Mouse (Mus musculus): ENCODE data around the gene Fopnl.

Gene Fopnl

DNA sequence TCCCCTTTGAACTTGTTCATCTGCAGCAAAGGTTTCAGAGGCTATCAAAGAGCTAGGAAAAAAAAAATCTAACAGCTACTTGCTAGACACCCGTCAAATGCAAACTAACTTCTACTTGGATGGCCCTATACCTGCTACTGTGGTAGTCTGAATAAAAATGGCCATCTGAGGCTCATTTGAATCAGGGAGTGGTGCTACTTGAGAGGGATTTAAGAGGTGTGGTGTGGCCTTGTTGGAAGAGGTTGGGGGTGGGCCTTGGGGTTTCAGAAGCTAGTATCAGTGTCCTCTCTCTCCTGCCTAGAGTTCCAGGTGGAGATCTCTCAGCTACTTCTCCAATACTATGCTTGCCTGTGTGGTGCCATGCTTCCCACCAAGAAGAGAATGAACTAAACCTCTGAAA lies 10.8 kb downstream of the Fopnl start:
- DNase-seq (ENCODE audit: low read depth), result no peak

DNA sequence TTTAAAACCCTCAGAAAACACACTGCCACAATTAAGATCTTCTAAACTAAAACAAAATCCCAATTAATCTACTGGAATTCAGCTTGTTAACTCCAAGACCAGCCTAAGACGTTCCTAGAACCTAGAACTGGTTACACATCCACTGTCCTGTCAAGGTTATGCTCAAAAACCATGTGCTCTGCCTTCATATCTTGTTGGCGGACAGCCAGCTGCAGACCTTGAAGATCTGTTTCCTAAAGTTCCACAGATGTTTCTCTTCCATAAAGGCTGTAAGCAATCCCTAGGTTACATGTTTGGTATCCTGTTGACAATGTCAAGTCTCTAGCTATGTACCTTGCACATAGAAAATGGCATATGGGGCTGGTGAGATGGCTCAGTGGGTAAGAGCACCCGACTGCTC lies 12.4 kb downstream of the Fopnl start:
- DNase-seq (ENCODE audit: low read depth), result no peak

DNA sequence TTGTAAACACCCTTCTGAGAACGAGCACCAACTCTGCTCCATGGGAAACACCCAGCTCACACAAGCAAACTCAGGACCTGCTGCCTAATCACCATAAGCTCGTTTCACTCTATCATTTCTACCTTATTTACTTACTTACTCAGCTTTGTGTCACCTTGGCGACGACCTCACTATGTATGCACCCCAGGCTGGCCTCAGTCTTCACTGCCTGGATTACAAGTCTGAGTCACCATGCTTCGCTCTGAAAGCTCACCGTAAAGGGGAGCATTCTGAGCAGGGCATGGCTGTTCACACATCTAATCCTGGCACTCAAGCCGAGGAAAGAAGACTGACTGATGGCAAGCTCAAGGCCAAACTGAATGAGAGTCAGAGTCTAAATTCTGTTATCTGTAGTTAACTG lies 13.5 kb downstream of the Fopnl start:
- no peak for DNase-seq (ENCODE audit: low read depth)

DNA sequence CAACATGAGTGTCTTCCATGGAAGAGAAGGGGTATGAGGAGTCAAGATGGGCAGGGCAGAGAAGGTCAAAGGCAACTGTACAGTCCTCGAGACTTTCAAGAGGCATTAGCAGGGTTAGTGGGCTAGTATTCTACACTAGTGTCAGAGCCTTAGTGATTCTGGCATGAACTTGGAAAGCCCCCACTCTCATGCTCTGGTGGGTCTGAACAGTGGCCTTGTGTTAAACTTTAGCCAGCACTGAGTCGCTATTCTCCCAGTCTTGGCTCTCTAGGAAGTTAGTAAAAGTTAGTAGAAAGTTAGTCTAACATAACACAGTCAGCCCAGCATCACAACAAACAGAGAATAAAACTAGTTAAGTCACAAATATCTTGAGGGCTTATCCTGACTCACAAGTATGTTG lies 14.1 kb downstream of the Fopnl start:
- DNase-seq (ENCODE audit: low read depth), result no peak

DNA sequence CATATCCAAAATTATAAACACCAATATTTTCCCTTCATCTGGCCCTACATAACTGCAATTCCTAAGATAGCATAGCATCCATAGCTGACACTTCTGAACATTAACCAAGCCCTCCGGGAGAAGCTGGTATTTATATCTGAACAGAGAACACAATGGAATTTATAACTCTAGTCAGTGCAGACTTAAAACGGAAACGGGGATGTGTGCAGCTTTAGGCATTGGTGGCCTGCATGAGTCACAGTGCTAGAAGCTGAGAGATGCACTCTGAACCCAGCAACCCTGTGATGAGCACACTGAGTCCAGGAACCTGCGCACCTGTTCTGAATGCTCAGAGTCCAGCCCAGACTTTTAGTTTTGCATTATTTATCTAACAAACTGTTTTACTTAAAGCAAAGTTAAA lies 18.7 kb downstream of the Fopnl start:
- no peak for DNase-seq (ENCODE audit: low read depth)

DNA sequence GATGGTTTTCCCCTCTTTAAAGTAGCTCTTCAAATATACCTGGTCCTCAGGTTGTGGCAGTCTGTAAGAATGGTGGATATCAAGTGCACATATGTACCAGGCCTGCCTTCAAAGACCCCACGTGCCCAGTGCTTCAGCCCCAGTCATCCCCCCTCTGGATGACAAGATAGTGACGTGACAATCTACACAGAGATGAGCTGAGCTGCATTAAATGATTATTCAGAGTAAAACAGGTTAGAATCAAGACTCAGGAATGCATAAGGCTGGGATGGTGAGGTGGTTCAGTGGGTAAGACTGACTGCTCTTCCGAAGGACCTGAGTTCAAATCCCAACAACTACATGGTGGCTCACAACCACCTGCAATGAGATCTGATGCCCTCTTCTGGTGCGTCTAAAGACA lies 19.5 kb downstream of the Fopnl start:
- DNase-seq (ENCODE audit: low read depth), result no peak

DNA sequence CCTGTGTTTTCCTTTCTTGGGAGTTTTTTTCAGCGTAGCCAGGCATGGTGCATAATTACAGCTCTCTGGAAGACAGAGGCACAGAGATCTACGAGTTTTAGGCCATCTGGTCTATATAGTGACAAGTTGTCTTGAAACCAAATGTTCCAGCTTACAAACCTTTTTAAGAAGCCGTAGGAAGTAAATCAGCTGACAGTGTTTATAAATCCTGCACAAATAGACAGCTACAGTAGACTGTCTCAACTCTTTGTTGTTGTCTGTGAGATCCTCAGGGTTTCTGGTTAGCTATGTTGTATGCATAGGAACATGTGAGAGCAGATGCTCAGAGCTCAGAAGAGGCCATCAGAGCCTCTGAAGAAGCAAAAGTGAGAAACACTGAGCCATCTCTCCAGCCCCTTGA lies 20.1 kb downstream of the Fopnl start:
- DNase-seq (ENCODE audit: low read depth), result no peak

DNA sequence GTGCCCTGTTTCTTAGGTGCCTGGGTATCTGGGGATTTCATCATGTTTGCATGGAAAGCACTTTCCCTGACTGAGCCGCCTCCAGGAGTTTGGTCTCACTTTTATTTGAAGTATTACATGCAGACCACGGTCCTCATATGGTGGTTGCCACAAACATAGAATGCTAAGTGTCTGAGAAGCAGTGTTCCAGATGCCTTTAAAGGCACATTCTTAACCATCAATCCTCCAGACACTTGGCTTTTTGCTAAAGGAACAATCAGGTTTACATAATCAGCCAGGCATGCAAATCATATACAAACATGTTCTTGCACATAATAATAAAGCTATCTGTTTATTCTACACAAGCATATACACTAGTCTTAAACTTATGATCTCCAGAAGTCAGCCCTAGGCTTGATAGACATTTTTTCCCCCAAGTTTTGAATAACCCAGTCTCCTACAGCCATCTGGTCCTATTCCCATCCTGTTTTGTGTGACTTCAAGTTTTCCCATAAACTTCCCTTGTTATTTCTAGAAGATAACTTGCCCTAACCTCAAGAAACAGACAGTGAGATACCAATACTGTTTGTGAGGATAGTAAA lies 20.6 kb downstream of the Fopnl start:
- no peak for DNase-seq (ENCODE audit: low read depth)

DNA sequence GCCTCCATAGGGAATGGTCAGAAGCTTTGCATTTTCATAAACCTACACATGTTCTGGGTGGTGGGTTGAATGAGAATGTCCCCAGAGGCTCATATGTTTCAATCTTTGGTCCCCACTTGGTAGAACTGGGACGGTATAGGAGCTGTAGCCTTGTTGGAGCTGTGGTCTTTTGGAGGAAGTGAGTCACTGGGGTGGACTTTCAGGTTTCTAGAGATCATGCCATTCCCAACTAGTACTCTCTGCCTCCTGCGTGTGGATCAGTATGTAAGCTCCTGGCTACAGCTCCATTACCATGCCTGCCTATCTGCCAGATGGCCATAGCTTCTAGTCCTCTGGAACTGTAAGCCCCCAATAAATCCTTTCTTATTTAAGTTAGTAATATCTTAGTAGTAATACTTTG lies 21.9 kb downstream of the Fopnl start:
- DNase-seq (ENCODE audit: low read depth), result no peak

DNA sequence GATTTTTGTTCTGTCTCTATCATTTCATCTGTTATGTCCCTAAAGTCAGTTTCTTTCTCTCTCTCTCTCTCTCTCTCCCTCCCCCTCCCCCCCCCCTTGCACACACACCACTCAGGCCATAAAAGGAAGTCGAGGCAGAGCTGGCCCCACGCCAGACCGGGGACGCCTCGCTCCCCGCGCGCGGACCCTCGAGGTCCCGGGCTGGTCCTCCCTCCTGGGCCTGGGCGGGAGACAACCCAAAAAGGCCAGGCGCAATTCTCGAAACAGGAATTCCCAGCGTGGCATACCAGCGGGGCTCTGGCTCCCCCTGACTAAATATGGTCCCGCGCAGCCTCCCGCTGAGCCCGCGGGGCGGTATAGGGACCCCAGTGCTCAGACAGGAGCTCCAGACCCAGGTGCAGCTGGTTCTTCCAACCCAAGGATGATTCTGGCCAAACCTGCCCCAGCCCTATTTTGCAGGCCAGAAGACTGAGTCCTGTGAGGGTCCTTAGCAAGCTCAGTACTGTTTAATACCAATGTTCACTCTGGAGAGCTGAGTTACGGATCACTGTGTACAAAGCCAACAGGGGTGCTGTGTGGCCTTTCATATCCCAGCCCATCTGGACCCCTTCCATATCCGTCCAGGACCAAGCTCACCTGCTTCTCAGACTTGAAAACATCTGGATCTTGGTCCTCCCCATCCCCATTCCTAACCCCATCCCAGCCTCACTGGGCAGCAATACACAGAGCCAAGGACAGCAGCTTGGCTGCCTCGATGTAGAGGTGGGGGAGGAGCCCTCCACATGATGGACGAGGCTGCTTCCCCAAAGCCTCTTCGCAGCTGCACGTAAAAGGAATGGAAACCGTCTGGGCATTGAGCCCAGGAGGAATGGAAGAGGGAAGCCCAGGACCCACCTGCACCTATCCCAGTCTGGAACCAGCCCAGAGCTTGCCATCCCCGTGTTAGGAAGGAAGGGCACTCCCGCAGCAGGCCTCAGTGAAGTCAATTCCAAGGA lies 24.7 kb downstream of the Fopnl start:
- DNase-seq (ENCODE audit: low read depth), result no peak

DNA sequence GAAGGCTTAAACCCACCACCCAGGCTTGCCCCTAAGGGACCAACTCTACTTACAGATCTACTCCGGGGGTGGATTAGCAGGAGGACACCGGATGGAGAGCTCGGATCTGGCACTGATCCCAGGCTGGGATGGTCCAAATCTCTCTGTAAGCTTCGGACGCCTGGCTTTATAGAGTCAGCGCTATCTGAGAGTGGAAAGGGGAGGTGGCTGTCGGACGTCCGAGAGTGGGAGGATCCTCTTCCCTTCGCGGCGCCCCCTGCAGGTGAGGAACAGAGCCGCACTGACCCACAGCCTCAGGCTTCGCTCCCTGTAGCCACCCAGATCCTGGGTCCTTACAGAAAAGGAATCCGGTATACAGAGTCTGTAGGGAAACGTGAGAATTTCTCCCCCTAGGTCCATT lies 26.0 kb downstream of the Fopnl start, which contains the start of gene Myh11:
Gene Myh11, minus strand, starts transcription at position 150 of the 400 bp plus-strand sequence.
- DNase-seq (ENCODE audit: low read depth), result peak; percentile 3

DNA sequence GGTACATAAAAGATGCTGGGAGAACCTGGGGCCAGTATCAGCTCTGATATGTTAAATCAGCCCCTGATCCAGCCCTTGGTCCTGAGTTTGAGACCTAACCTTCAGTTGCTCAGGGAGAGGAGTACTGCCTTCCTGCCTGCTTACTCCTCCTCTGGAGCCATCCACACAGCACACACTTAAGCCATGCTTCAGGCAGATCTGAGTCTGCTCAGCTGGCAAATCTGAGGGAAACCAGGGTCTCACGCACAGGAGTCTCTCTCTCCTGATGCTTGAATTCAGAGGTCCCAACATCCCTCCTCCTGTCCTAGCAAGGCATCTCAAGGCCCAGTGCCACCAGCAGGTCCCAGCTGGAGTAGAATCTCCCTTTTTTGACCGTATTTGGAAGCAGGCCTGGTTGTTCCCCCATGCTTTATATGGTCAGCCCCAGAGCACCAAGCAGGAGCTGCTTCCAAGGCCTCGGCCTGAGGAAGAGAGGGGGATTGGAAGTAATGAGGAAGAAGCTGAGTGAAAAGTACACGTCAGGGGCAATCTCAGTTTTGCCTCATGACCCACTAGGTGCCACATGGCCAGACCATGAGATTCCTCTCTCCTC lies 44.7 kb downstream of the Fopnl start:
- no peak for DNase-seq (ENCODE audit: low read depth)

DNA sequence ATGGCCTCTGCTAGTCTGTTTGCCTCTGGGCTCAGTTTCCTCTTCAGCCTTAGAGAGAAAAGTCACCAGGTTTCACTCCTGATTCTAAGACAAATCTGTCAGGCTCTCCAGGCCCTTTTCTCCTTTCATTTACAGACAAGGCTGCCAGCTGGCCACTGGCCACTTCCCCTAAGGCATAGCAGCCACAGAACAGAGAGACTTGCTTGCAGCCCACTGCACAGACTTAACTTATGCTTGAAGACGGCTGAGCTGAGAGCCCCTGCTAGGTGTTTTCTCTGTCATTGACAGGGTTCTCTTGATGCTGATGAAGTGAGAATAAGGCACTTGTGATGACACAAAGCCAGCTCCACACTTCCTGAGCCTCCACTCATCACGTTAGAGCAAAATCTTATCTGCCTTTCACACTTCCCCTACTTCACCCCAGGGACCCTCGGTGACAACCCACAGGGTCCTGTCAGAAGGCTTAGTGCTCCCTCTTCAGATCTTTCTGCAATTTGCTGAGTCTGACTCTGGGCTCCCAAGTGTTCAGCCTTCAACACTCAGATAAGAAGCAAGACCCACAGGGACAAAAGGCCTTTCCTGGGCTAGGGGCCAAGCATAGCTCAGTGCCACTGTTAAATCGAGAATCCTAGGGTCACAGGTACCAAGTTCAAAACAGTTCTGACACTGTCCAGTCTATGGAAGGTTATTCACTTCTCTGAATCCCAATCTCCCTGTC lies 51.8 kb downstream of the Fopnl start:
- DNase-seq (ENCODE audit: low read depth), result no peak

DNA sequence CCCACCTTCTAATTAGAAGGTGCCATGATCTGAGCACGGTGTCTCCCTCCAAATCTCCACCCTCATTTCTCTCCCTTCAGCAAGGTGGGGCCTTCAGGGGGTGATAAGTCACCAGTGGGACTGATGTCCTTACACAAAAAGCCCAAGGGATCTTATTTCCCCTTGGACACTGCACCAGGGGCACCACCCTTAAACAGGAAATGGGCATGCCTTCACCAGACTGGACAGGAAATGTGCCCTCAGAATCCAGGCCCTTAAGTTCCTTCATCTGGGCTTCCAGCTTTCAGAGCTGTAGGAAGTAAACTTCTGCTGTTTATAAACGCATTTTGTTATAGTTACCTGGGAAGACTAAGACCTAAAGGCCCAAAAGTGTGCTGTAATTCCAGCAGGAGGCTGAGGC lies 52.7 kb downstream of the Fopnl start:
- DNase-seq (ENCODE audit: low read depth), result no peak

DNA sequence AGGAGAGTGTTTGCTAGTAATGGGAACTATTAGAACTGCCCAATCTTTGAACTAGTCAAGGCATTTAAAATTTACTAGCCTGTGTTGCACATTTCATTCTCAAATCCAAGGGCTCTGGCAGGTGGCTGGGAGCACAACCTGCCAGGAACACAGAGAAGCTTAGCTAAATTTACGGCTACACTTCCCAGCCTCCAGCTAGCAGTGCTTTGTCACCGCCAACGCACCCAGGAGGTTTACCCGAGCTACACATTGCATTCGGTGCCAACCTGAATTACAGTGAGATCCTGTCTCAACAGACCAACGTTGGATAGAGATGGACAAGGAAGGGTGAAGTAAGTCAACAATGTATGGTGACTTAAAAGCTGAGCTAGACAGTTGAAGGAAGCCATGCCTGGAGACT lies 54.0 kb downstream of the Fopnl start:
- DNase-seq (ENCODE audit: low read depth), result no peak

DNA sequence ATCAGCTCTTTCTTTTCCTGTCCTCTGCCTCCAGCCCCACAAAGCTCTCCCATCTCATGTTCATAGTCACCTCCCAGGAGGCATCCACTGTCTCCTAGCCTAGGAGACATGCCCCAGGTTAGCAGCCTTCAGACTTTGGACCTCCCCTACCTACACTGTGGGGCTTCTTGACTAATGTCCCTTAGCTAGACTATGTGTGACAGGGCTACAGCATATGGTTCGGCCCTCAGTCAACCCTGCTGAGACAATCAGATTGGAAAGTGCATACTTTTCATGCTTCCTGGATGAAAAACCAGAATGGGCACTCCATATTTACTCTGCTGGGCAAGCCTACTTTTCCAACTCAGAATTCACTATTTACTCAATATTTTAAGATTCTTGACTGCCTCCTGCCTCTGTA lies 54.8 kb downstream of the Fopnl start:
- no peak for DNase-seq (ENCODE audit: low read depth)

DNA sequence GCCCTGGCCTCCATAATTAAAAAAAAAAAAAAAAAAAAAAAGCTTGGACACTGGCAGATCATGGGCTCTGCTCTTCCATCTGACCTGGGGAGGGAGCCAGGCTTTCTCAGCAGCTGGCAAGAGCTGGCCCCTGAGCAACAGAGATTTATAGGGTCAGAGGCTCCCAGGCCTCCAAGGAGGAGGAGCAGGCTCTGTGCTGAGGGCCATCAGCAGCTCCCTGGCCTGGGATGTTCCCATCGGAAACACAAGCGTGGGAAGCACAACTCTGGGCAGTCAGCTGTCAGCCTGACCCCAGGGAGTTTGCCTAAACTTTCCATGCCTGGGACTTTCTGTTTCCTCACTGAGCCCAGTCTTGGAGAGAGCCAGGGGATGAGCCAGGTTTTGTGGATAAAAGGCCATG lies 58.3 kb downstream of the Fopnl start:
- no peak for DNase-seq (ENCODE audit: low read depth)

DNA sequence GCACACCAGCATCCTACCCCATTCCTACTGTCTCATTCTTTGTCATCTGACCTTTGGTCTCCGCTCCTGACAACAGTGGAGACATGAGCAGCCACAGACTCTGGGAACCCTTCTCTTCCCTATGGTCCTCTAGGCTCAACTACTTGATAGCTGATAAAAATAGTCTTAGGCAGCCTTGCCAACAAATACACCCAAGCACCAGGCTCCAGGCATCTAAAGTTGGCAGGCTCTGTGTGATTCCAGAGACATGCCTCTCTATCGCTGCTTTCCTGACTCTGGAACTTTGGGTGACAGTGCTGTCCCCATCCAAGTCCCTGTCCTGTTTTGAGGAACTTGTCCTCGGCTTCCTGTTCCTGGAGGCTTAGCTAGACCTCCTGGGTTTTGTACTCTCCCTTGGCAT lies 63.6 kb downstream of the Fopnl start:
- DNase-seq (ENCODE audit: low read depth), result no peak

DNA sequence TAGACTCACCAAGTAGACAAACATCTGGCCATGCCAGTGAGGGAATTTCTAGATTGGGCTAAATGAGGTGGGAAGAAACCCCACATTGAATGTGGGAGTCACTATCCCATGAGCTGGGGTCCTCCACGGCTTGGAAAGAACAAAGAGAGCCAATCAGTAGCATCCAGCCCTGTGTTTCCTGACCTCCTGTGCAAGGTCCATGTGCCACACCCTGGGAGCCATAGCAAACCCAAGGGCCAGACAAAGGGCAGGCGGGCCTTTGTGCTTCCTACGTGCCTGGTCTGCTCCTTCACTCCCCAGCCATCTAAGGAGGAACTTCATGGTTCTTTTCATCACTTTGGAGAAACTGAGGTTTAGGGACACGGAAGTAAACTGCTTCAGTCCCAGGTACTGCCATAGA lies 64.3 kb downstream of the Fopnl start:
- DNase-seq (ENCODE audit: low read depth), result no peak

DNA sequence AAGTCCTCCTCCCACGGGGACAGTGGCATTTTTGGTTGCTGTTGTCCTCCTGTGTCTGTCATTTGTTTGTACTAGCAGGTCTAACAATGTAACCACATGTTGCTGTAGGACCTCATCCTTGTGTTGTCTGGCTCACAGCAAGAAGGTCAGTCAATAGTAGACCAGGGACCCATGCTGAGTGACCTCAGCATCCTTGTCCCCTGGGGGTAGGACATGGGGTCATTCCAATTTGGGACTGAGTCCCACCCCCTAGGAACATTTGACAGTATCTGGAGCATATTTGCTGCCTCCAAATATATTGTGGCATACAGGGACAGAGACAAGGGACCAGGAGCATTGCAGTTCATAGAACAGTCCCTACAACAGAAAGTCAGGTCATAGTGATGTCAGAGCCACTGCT lies 67.3 kb downstream of the Fopnl start:
- DNase-seq (ENCODE audit: low read depth), result no peak
